Mouse (Mus musculus) neural tube, embryonic 11.5 days (tissue): ENCODE results near the gene Cyp20a1. TPM values are rescaled to one million over a fixed set of nuclear protein-coding genes. Genes with fewer than 3 reads are reported as not detected.

Experiments used
- ATAC-seq: fragments of 200-750 bp; cut with Nextera tagmentation; 2 replicates; pipeline ENCODE4 v1.8.0; 2017; ENCODE audit warnings: moderate number of reproducible peaks, mild to moderate bottlenecking, moderate TSS enrichment, moderate library complexity; ENCODE audit not compliant: insufficient read depth, low FRiP score, low TSS enrichment
- DNase-seq: peaks from one replicate; pipeline ENCODE4 v3.0.0-alpha.2; 2015; ENCODE audit warnings: low spot score
- H3K27ac ChIP-seq: fragments of 300-500 bp; sonication (generic); 2 replicates; pipeline ENCODE4 v1.5.1; 2014; ENCODE audit warnings: low read depth, mild to moderate bottlenecking, low read length
- H3K27me3 ChIP-seq: fragments of 300-500 bp; sonication (generic); 2 replicates; pipeline ENCODE4 v1.6.1; 2014; ENCODE audit warnings: mild to moderate bottlenecking, low read length, mixed read lengths; ENCODE audit not compliant: control insufficient read depth, insufficient read depth
- H3K36me3 ChIP-seq: fragments of 300-500 bp; sonication (generic); 2 replicates; pipeline ENCODE4 v1.6.1; 2014; ENCODE audit warnings: mild to moderate bottlenecking, low read length, moderate library complexity, mixed read lengths; ENCODE audit not compliant: control insufficient read depth, insufficient read depth
- H3K4me1 ChIP-seq: fragments of 300-500 bp; sonication (generic); 2 replicates; pipeline ENCODE4 v1.6.1; 2014; ENCODE audit warnings: low read length, mixed read lengths; ENCODE audit not compliant: control insufficient read depth, insufficient read depth
- H3K4me2 ChIP-seq: fragments of 300-500 bp; sonication (generic); 2 replicates; pipeline ENCODE4 v1.6.1; 2014; ENCODE audit warnings: low read depth, mild to moderate bottlenecking, moderate library complexity
- H3K4me3 ChIP-seq: fragments of 300-500 bp; sonication (generic); 2 replicates; pipeline ENCODE4 v1.5.1; 2014; ENCODE audit warnings: low read depth, low read length
- H3K9ac ChIP-seq: fragments of 300-500 bp; sonication (generic); 2 replicates; pipeline ENCODE4 v1.6.1; 2014; ENCODE audit warnings: mild to moderate bottlenecking, low read length
- H3K9me3 ChIP-seq: fragments of 300-500 bp; sonication (generic); 2 replicates; pipeline ENCODE4 v1.6.1; 2016; ENCODE audit warnings: low read length; ENCODE audit not compliant: control insufficient read depth
- WGBS: fragments of 180-500 bp; shearing (Covaris S2); extraction: QIAGEN DNeasy Blood & Tissue Kit; methylation state at CpG from one replicate; pipeline ENCODE4 v1.1.7; 2014; 5-methylcytosine and 5-hydroxymethylcytosine counted together
- polyA plus RNA-seq: library from polyadenylated mRNA; unstranded; fragments of >200 nt; fragmentation: Nextera tagmentation; extraction: Ambion mirVana; gene quantifications from 2 replicates; pipeline ENCODE4 v1.2.1, GENCODE M21; 2014

Gene Cyp20a1
- polyA plus RNA-seq, 1 experiment from 2014 or later = 12.1 TPM

DNA sequence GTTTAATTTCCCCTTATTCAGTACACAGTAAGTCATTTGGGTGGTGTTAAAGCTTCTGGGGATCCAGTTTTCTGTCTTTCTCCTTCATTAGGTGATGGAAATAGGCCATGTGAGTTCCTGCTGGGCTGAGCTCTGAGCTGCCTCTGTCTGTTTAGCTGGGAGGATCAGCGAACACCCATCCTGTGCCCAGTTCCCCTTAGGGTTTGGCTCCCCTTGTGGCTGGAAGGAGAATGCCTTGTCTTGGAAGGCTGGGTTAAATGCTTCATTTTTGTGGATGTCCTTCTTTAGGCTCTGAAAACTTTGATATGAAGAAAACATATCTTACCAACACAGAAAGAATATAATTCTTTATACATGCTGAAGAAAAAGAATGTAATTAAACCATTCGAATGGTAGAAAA lies 85.8 kb downstream of the Cyp20a1 start:
- no peak overlapping the region for H3K4me2 ChIP-seq
- WGBS = 74% methylated on average over 2 of the region's 2 CpGs
- H3K4me3 ChIP-seq = no peak overlapping the region
- DNase-seq (no peak), ATAC-seq (no peak)
- no peaks in the 10 kb centered on the region for H3K9me3 ChIP-seq
- no peak overlapping the region for H3K9ac ChIP-seq
- H3K27me3 ChIP-seq = no peaks in the 10 kb centered on the region
- H3K36me3 ChIP-seq = no peaks in the 10 kb centered on the region
- H3K27ac ChIP-seq = no peak overlapping the region
- H3K4me1 ChIP-seq = no peaks in the 10 kb centered on the region

- Histone ChIP-seq H3K27ac (no peak overlapping the region), H3K27me3 (no peaks in the 10 kb centered on the region), H3K4me2 (no peak overlapping the region), H3K9ac (no peak overlapping the region), H3K9me3 (no peaks in the 10 kb centered on the region), H3K4me3 (no peak overlapping the region), H3K36me3 (no peaks in the 10 kb centered on the region), H3K4me1 (no peaks in the 10 kb centered on the region)
- WGBS = 89% methylated on average over 5 of the region's 5 CpGs
- ATAC-seq (no peak), DNase-seq (no peak)
Observed at GRCm38 (mm10) chr1:60431531-60431930, 88.4 kb downstream of the Cyp20a1 start.

DNA sequence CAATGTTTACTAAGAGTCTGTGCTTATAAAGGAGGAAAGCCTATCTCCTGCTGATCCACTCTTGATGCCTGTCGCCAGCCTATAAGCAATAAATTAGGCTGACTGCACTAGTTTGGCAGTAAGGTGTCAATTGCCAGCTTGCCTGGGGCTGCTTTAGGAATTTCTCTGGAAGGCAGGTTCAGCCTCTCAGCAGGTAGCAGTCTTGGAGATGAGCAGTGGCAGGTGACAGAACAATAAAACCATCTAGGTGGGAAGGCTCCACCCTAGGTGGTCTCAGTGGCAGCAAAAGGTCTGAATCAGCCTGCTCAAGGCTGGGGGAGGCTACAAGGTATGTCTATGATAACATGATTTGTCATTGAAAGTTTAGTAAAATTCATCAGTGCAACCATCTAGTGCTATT lies 89.4 kb downstream of the Cyp20a1 start:
- no peaks in the 10 kb centered on the region for H3K27me3 ChIP-seq
- H3K4me2 ChIP-seq = no peak overlapping the region
- H3K9ac ChIP-seq = no peak overlapping the region
- H3K4me1 ChIP-seq = no peaks in the 10 kb centered on the region
- ATAC-seq (no peak), DNase-seq (no peak)
- H3K36me3 ChIP-seq = no peaks in the 10 kb centered on the region
- H3K9me3 ChIP-seq = no peaks in the 10 kb centered on the region
- no peak overlapping the region for H3K27ac ChIP-seq
- H3K4me3 ChIP-seq = no peak overlapping the region
- WGBS = 0% methylated on average over 1 of the region's 1 CpGs

Other genes starting within 250 kb of the Cyp20a1 start
- gene Carf, start 245.1 kb upstream of the Cyp20a1 start, polyA plus RNA-seq = 5.4 and 7.4 TPM in 2 replicates
- 51.5 and 53.8 TPM in 2 replicates for gene Wdr12, start 244.7 kb upstream of the Cyp20a1 start, polyA plus RNA-seq
- gene Nbeal1, start 162.7 kb upstream of the Cyp20a1 start, polyA plus RNA-seq = 6.6 and 6.7 TPM in 2 replicates
- gene Abi2, start 66.3 kb downstream of the Cyp20a1 start, polyA plus RNA-seq = 49.6 and 53.6 TPM in 2 replicates
- gene Raph1, start 223.8 kb downstream of the Cyp20a1 start, polyA plus RNA-seq = 21.4 and 24.3 TPM in 2 replicates